13 mouse cellular contexts compared by ENCODE assay signal in genomic region chr11:112988900-112989299, GRCm38 (mm10).
DNase-seq lines count a peak whose midpoint lies in the region; ATAC-seq and TF ChIP-seq lines count a peak whose summit lies in the region.
"Had no signal": no experiment of that assay in that cellular context is flagged by ENCODE, and none has a peak within 500 bp of the region (broad histone marks: within the 10 kb centered on the region; RNA-seq: fewer than 3 reads in every experiment).

No protein-coding gene starts in this region.

- no peak overlapping the region for H3K4me3 ChIP-seq in forebrain, embryonic 10.5 days
- no peak overlapping the region for H3K4me3 ChIP-seq in forebrain, embryonic 12.5 days (replicated peaks)
- H3K4me3 ChIP-seq in layer of hippocampus, adult 2 months: no peak overlapping the region
- no peak overlapping the region for H3K4me3 ChIP-seq in neural tube, embryonic 15.5 days (replicated peaks)
- H3K4me3 ChIP-seq: erythroblast, embryonic 14.5 days; liver, embryonic 12.5 days had no signal

- peak overlapping the region; percentile 81 for H3K27ac ChIP-seq in forebrain, embryonic 10.5 days
- no peak overlapping the region for H3K27ac ChIP-seq in forebrain, embryonic 12.5 days
- H3K27ac ChIP-seq in layer of hippocampus, adult 2 months: peak overlapping the region; percentile 43; the same call in 1 of the 2 replicates
- H3K27ac ChIP-seq in neural tube, embryonic 15.5 days (replicated peaks): 0 out of 2 replicates have a peak overlapping the region, but pooled peaks have one; percentile 23
- H3K27ac ChIP-seq: liver, embryonic 12.5 days had no signal

- H3K4me2 ChIP-seq in forebrain, embryonic 12.5 days: no peak overlapping the region
- no peak overlapping the region for H3K4me2 ChIP-seq in neural tube, embryonic 15.5 days
- H3K4me2 ChIP-seq: liver, embryonic 12.5 days had no signal

- H3K27me3 ChIP-seq in forebrain, embryonic 10.5 days (ENCODE audit: poor library complexity, severe bottlenecking): peaks cover 29% of the 10 kb centered on the region; the same call in 1 of the 2 replicates
- H3K27me3 ChIP-seq in forebrain, embryonic 12.5 days: peaks cover 12% of the 10 kb centered on the region; the same call in 1 of the 2 replicates
- H3K27me3 ChIP-seq in neural tube, embryonic 15.5 days (replicated peaks): no peaks in the 10 kb centered on the region
- H3K27me3 ChIP-seq: liver, embryonic 12.5 days had no signal

- DNase-seq in forebrain, embryonic 10.5 days (ENCODE audit: extremely low spot score, low spot score): no peak
- DNase-seq in layer of hippocampus, adult 2 months (ENCODE audit: low spot score in 2 of 2): peak; percentile 34 to 41
- no peak for DNase-seq in layer of hippocampus, postnatal 10 days (ENCODE audit: low spot score in 2 of 2)
- DNase-seq in neural tube, embryonic 10.5 days (ENCODE audit: extremely low spot score, low spot score): no peak
- DNase-seq in testis, postnatal 14 days (ENCODE audit: low spot score): no peak
- DNase-seq in spleen, postnatal 10 days (ENCODE audit: low spot score in 2 of 2): no peak
- DNase-seq: adrenal gland, postnatal 14 days; gastrocnemius, postnatal 10 days; kidney, postnatal 14 days had no signal

- no peak overlapping the region for H3K9ac ChIP-seq in forebrain, embryonic 12.5 days
- no peak overlapping the region for H3K9ac ChIP-seq in neural tube, embryonic 15.5 days (replicated peaks)
- H3K9ac ChIP-seq: liver, embryonic 12.5 days had no signal

- TF ChIP-seq CTCF in layer of hippocampus, adult 2 months (conservative IDR thresholded peaks at IDR 0.05): no peak

- WGBS in forebrain, embryonic 10.5 days: 68% methylated on average over 1 of the region's 1 CpGs
- WGBS in forebrain, embryonic 12.5 days: 57% methylated on average over 1 of the region's 1 CpGs
- WGBS in neural tube, embryonic 15.5 days: 41% methylated on average over 1 of the region's 1 CpGs

- peaks cover 61% of the 10 kb centered on the region for H3K4me1 ChIP-seq in forebrain, embryonic 10.5 days
- H3K4me1 ChIP-seq in forebrain, embryonic 12.5 days: peaks cover 49% of the 10 kb centered on the region
- peaks cover 33% of the 10 kb centered on the region for H3K4me1 ChIP-seq in neural tube, embryonic 15.5 days
- H3K4me1 ChIP-seq: liver, embryonic 12.5 days had no signal

- H3K9me3 ChIP-seq in forebrain, embryonic 10.5 days: no peaks in the 10 kb centered on the region
- no peaks in the 10 kb centered on the region for H3K9me3 ChIP-seq in forebrain, embryonic 12.5 days
- no peaks in the 10 kb centered on the region for H3K9me3 ChIP-seq in neural tube, embryonic 15.5 days (replicated peaks)
- H3K9me3 ChIP-seq: liver, embryonic 12.5 days had no signal

- no peaks in the 10 kb centered on the region for H3K36me3 ChIP-seq in forebrain, embryonic 10.5 days (replicated peaks)
- no peaks in the 10 kb centered on the region for H3K36me3 ChIP-seq in forebrain, embryonic 12.5 days (replicated peaks)
- H3K36me3 ChIP-seq in neural tube, embryonic 15.5 days: no peaks in the 10 kb centered on the region
- H3K36me3 ChIP-seq: liver, embryonic 12.5 days had no signal

- no peak for ATAC-seq in forebrain, embryonic 12.5 days (ENCODE audit: low FRiP score)
- ATAC-seq in neural tube, embryonic 15.5 days (ENCODE audit: low FRiP score): peak; percentile 42; the same call in 1 of the 2 replicates
- ATAC-seq: liver, embryonic 12.5 days had no signal

Comparison
In these comparisons a context has a peak if more than half of its experiments do, and no peak if none do; other contexts are left out.
1. DNase-seq: peak in layer of hippocampus, adult 2 months (2 of 2); none in forebrain, embryonic 10.5 days (single experiment), layer of hippocampus, postnatal 10 days (0 of 2), neural tube, embryonic 10.5 days (single experiment), testis, postnatal 14 days (single experiment) and spleen, postnatal 10 days (0 of 2).